ENCODE assay signal across 17 mouse cellular contexts in the genomic region with DNA sequence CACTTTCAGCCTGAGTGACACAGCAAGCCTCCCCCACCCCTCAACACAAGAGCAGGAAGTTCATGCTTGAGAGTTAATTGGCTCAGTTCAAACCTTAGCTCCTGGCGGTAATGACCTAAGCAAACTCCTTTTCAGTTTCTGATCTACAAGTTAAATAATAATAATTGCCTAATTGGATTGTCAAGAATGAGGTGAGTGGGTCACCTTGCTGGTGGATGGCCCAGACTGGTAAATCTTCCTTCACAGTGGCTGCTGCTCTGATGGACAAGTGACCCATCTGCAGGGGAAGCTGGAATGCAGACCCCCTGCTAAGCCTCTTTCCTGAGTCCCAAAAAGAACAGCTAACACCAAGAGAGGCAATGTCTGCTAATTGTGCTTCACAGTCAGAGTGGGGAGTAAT.
"Had no signal": no experiment of that assay in that cellular context is flagged by ENCODE, and none has a peak within 500 bp of the region (broad histone marks: within the 10 kb centered on the region; RNA-seq: fewer than 3 reads in every experiment).

No protein-coding gene starts in this region.

- H3K36me3 ChIP-seq: intestine, embryonic 15.5 days; liver, embryonic 13.5 days; midbrain, embryonic 12.5 days; midbrain, embryonic 15.5 days; stomach, embryonic 15.5 days had no signal

- H3K27me3 ChIP-seq: intestine, embryonic 15.5 days; liver, embryonic 13.5 days; midbrain, embryonic 12.5 days; midbrain, embryonic 15.5 days; stomach, embryonic 15.5 days had no signal

- H3K9ac ChIP-seq: intestine, embryonic 15.5 days; liver, embryonic 13.5 days; midbrain, embryonic 12.5 days; midbrain, embryonic 15.5 days; stomach, embryonic 15.5 days had no signal

- H3K27ac ChIP-seq: intestine, embryonic 15.5 days; layer of hippocampus, adult 2 months; left cerebral cortex, adult 2 months; liver, embryonic 13.5 days; midbrain, embryonic 12.5 days; midbrain, embryonic 15.5 days; stomach, embryonic 15.5 days had no signal

- DNase-seq: kidney, adult 11 months; kidney, adult 8-10 months; kidney, postnatal 25 days; layer of hippocampus, adult 9-11 months; layer of hippocampus, postnatal 36 days; liver, embryonic 13.5 days; lung, adult 2 months; lung, postnatal 14 days; lung, postnatal 4 days; thymus, postnatal 25 days had no signal

- H3K4me2 ChIP-seq: intestine, embryonic 15.5 days; liver, embryonic 13.5 days; midbrain, embryonic 12.5 days; midbrain, embryonic 15.5 days; stomach, embryonic 15.5 days had no signal

- H3K9me3 ChIP-seq: intestine, embryonic 15.5 days; liver, embryonic 13.5 days; midbrain, embryonic 12.5 days; midbrain, embryonic 15.5 days; stomach, embryonic 15.5 days had no signal

- ATAC-seq: intestine, embryonic 15.5 days; midbrain, embryonic 15.5 days had no signal

- H3K4me3 ChIP-seq: intestine, embryonic 15.5 days; layer of hippocampus, adult 2 months; left cerebral cortex, adult 2 months; liver, embryonic 13.5 days; midbrain, embryonic 12.5 days; midbrain, embryonic 15.5 days; myocyte; stomach, embryonic 15.5 days had no signal

- H3K4me1 ChIP-seq: intestine, embryonic 15.5 days; liver, embryonic 13.5 days; midbrain, embryonic 12.5 days; midbrain, embryonic 15.5 days; stomach, embryonic 15.5 days had no signal
